Mouse (Mus musculus): ENCODE results near the gene Ppp1r1c. TPM values are rescaled to one million over a fixed set of nuclear protein-coding genes. Genes with fewer than 3 reads are reported as not detected.
"Not testable (repeated sequence)": the region's sequence is repeated elsewhere in the genome, so short reads cannot be mapped to it uniquely, and the experiment has no call there.

Ppp1r1c gene
- total RNA-seq, 2 experiments from 2014 or later, result not detected

DNA sequence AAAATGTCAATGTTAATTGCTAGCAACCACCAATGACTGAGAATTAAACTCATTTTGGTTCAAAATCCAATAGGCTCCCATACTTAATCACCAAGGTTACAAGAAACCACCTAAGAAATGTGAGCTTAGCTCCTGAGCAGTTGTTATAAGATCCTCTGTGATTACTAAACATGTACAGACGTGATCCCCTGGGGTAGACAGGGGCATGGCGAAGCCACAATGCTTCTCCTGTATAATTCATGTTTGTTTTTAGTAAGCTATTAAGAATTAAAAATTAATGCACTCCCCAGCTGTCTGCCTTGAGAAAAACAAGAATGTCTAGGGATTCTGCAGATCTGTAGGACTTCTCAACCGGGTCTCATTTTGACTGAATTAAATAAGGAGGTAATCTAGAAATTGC, 112.0 kb downstream of the Ppp1r1c start:
- no peak for DNase-seq (ENCODE audit: low spot score in 2 of 2)
- intact Hi-C loops (cut with DNase I), result no loop called here

DNA sequence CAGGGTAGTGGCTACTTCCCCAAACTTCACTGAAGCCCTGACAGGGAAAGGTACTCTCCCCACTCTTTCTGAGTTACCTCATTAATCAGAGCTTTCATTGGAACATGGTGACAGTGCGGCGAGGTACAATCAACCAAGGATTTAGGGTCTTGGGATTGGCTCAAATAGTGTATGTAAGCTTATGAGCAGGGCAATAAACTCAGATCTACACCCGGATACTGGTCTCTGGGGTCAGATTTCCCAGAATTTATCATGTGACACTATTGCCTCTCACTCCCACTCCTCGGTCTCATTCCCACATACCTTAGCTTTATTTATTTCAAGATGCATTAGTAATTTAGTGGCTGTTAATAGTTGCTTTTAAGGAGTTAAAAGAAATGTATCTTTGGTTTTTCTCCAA, 118.3 kb downstream of the Ppp1r1c start:
- no peak for DNase-seq (ENCODE audit: low spot score in 2 of 2)
- intact Hi-C loops (cut with DNase I), result no loop called here

GRCm38 (mm10) chr2:79839090-79839489, 131.5 kb downstream of the Ppp1r1c start:
- no peak for DNase-seq (ENCODE audit: low spot score in 2 of 2)
- intact Hi-C loops (cut with DNase I), result no loop called here

- intact Hi-C loops (cut with DNase I), result no loop called here
- DNase-seq (ENCODE audit: low spot score in 2 of 2), result no peak
Observed at GRCm38 (mm10) chr2:79839513-79839912, 131.9 kb downstream of the Ppp1r1c start.

DNA sequence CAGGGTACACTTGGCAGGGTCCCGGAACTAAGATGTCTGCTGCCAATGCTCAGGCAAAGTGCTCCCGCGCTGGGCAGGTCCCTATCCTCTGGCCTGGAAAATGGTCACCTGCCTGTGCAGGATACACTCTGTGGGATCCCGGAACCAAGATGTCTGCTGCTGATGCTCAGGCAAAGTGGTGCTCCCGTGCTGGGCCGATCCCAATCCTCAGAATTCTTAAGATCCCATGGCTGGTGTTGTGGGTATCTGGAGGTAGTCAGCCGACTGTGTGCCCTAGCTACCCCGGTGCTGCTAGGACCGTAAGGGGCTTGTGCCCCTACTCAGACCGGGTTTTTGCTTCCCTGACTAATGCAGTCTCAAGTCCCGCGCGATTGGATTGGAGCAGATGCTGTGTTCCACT, 139.8 kb downstream of the Ppp1r1c start:
- DNase-seq (ENCODE audit: low spot score in 2 of 2); intact Hi-C loops (cut with DNase I): not testable (repeated sequence)

DNA sequence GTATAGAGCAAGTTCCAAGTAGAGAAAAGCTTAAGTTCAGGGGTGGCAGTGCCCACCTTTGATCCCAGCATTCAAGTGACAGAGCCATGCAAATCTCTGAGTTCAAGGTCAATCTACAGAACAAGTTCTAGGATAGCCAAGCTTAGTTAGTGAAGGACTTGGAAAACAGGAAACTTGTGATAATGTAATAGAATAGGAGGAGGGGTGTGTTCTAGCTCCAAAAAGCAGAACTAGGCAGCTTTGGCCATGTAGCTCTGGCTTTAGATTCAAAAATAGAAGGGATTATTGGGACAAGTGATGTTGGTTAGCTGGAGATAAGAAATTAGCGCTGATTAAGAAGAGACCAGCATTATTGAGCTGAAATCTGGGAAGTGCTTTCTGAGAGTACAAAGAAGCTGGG, 149.3 kb downstream of the Ppp1r1c start:
- no peak for DNase-seq (ENCODE audit: low spot score in 2 of 2)
- intact Hi-C loops (cut with DNase I), result no loop called here

DNA sequence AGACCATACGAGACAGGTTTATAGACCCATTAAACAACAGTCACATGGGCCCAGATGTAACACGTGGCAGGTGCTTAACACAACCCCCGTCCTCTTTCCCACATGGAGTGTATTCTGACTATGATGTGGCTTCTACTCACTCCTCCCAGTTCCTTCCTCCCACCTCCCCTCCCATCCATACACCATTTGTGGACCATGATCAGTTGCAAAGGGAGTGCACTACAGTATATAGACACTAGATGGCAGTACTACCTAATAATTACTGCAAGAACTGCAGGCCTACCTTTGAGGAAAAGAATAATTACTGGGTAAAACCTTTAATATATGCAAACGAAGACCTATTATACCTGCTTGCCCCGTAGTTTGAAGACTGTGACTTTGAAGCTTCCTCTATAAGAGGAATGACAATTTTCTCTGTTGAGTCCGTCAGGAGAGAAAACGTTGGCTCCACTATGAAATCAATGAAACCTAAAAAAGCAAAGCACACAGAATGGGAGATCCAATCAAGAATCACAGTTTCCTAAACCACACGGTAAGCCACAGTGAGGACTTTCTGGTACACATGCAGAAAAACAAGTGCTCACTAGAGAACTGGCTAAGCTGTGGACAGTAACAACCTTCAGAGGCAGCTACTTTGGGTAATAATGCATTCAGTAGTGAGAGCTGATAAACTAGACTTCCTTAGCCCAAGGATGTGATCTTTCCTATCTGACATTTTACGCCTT, 157.9 kb downstream of the Ppp1r1c start:
- intact Hi-C loops (cut with DNase I), result loop anchor here (1.0 to 10.0 kb wide), 2 partner anchors 259 to 403 kb away; partner anchors contain the start of gene Pde1a
- no peak for DNase-seq (ENCODE audit: low spot score in 2 of 2)

Other genes starting within 250 kb of the Ppp1r1c start
- gene Itprid2, start 72.4 kb upstream of the Ppp1r1c start, total RNA-seq (2021), result 10 to 100 TPM; 32.3 to 39.3 TPM

Measured in left cerebral cortex, postnatal 36 days (tissue).